Mouse (Mus musculus) liver, adult 2 months (tissue): ENCODE data around the gene Mmp9.

ENCODE experiments used
- CTCF ChIP-seq: fragments of 200-500 bp; IDR thresholded peaks from 2 replicates; pipeline ENCODE4 v1.5.1; 2011; ENCODE audit warnings: low read depth, low read length, control low read depth
- POLR2A ChIP-seq: fragments of 200-500 bp; IDR thresholded peaks from 2 replicates; pipeline ENCODE4 v1.6.1; 2011; ENCODE audit warnings: low read length, control low read depth; ENCODE audit not compliant: insufficient read depth; ENCODE audit errors: extremely low read depth

DNA sequence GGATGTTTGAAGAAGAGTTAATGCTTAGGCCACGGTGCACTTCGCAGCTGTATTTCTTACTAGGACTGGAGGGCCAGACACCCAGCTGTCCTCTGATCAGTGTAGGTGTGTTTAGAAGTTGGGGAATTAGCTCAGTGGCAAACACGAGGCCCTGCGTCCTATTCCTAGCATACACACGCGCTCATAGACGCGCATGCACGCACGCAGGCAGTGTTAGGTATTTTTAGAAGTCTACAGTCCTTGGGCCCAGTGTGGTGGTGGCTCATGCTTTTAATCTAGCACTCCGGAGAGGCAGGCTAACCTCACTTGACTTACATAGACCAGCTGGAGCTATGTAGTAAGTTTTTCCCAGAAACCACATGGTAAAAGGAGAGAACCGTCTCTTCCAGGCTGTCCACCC lies 28.4 kb upstream of the Mmp9 start:
- TF ChIP-seq POLR2A, result no peak
- TF ChIP-seq CTCF, result no peak
